Mouse (Mus musculus) liver, postnatal 0 days (tissue): ENCODE measurements around the gene Amh. TPM values are rescaled to one million over a fixed set of nuclear protein-coding genes. Genes with fewer than 3 reads are reported as not detected.
A peak's percentile ranks its signal among the peaks of the same experiment; 100 is the strongest.

ENCODE experiments used
- ATAC-seq: fragments of 200-750 bp; cut with Nextera tagmentation; 2 replicates; pipeline ENCODE4 v1.8.0; 2017; ENCODE audit warnings: mild to moderate bottlenecking, moderate library complexity
- DNase-seq: peaks from one replicate; pipeline ENCODE4 v3.0.0-alpha.2; 2016
- H3K27ac ChIP-seq: fragments of 300-500 bp; sonication (generic); 2 replicates; pipeline ENCODE4 v1.5.1; 2014; ENCODE audit warnings: antibody characterized with exemption, moderate library complexity, mild to moderate bottlenecking, low read depth
- H3K27me3 ChIP-seq: fragments of 300-500 bp; sonication (generic); 2 replicates; pipeline ENCODE4 v1.6.1; 2014; ENCODE audit warnings: low read length, control low read depth, mixed read lengths; ENCODE audit not compliant: insufficient read depth
- H3K36me3 ChIP-seq: fragments of 300-500 bp; sonication (generic); replicated peaks from 2 replicates; pipeline ENCODE4 v1.6.1; 2014; ENCODE audit warnings: mild to moderate bottlenecking, control low read depth, low read length, moderate library complexity, mixed read lengths; ENCODE audit not compliant: insufficient read depth
- H3K4me1 ChIP-seq: fragments of 300-500 bp; sonication (generic); 2 replicates; pipeline ENCODE4 v1.6.1; 2014; ENCODE audit warnings: antibody characterized with exemption, mild to moderate bottlenecking, control low read depth; ENCODE audit not compliant: insufficient read depth
- H3K4me2 ChIP-seq: fragments of 300-500 bp; sonication (generic); 2 replicates; pipeline ENCODE4 v1.6.1; 2014; ENCODE audit warnings: low read depth, mild to moderate bottlenecking, low read length, moderate library complexity, mixed read lengths
- H3K4me3 ChIP-seq: fragments of 300-500 bp; sonication (generic); 2 replicates; pipeline ENCODE4 v1.5.1; 2014; ENCODE audit warnings: low read depth, low read length
- H3K9ac ChIP-seq: fragments of 300-500 bp; sonication (generic); replicated peaks from 2 replicates; pipeline ENCODE4 v1.6.1; 2014; ENCODE audit warnings: mild to moderate bottlenecking, moderate library complexity
- H3K9me3 ChIP-seq: fragments of 300-500 bp; sonication (generic); 2 replicates; pipeline ENCODE4 v1.6.1; 2016; ENCODE audit warnings: mild to moderate bottlenecking, control low read depth, low read length, mixed read lengths
- CTCF ChIP-seq: sonication (generic); IDR thresholded peaks from 2 replicates; pipeline ENCODE4 v1.5.1; 2016; ENCODE audit warnings: antibody characterized with exemption, low read depth
- EP300 ChIP-seq: IDR thresholded peaks from 2 replicates; pipeline ENCODE4 v1.6.1; 2016; ENCODE audit warnings: antibody characterized with exemption, low read depth, mild to moderate bottlenecking
- WGBS: fragments of 180-500 bp; shearing (Covaris S2); extraction: QIAGEN DNeasy Blood & Tissue Kit; methylation state at CpG from one replicate; pipeline ENCODE4 v1.1.7; 2014; ENCODE audit not compliant: insufficient replicate concordance; 5-methylcytosine and 5-hydroxymethylcytosine counted together
- microRNA counts: library from miRNA; unstranded; fragments of <30 nt; microRNA quantifications from one replicate; lab custom pipeline; 2015
- microRNA-seq: library from miRNA; unstranded; fragments of <30 nt; microRNA quantifications from one replicate; pipeline ENCODE4, GENCODE M21; 2016
- polyA plus RNA-seq: library from polyadenylated mRNA; unstranded; fragments of >200 nt; fragmentation: Nextera tagmentation; extraction: Ambion mirVana; gene quantifications from 2 replicates; pipeline ENCODE4 v1.2.1, GENCODE M21; 2015

Gene Amh
- polyA plus RNA-seq, 1 experiment from 2014 or later: 0.06 TPM

GRCm38 (mm10) chr10:80854913-80855748 lies 50.1 kb downstream of the Amh start, which contains the start of the genes Lsm7 and Sppl2b:
TSS of gene Lsm7 (minus strand) at chr10:80855209.
TSS of gene Sppl2b (plus strand) at chr10:80855275.
- H3K27me3 ChIP-seq: no peaks in the 10 kb centered on the region
- H3K9me3 ChIP-seq: no peaks in the 10 kb centered on the region
- peaks cover 16% of the 10 kb centered on the region for H3K36me3 ChIP-seq
- TF ChIP-seq CTCF (no peak), EP300 (no peak)
- peak within 1 kb of the TSS; percentile 98 for H3K4me2 ChIP-seq
- DNase-seq (peak; percentile 98), ATAC-seq (peak; percentile 48)
- peak within 1 kb of the TSS; percentile 98 for H3K27ac ChIP-seq
- peaks cover 35% of the 10 kb centered on the region for H3K4me1 ChIP-seq
- H3K9ac ChIP-seq: peak within 1 kb of the TSS; percentile 86
- H3K4me3 ChIP-seq: peak within 1 kb of the TSS; percentile 90
- WGBS: under 1% methylated on average over 79 of the region's 81 CpGs

- Histone ChIP-seq H3K4me1 (peaks cover 35% of the 10 kb centered on the region), H3K9me3 (no peaks in the 10 kb centered on the region), H3K27ac (peak overlapping the region; percentile 98), H3K36me3 (peaks cover 16% of the 10 kb centered on the region), H3K4me2 (peak overlapping the region; percentile 98), H3K27me3 (no peaks in the 10 kb centered on the region), H3K9ac (peak overlapping the region; percentile 86), H3K4me3 (peak overlapping the region; percentile 90)
- no peak for TF ChIP-seq CTCF
- DNase-seq (peak; percentile 42), ATAC-seq (no peak)
- WGBS: 16% methylated on average over 11 of the region's 11 CpGs
These were observed 50.7 kb downstream of the Amh start for GRCm38 (mm10) chr10:80855749-80856073.

GRCm38 (mm10) chr10:80856267-80856666 lies 51.2 kb downstream of the Amh start:
- 0 out of 2 replicates have a peak, but pooled peaks have one; percentile 28 for TF ChIP-seq EP300
- peak; percentile 43 for TF ChIP-seq CTCF
- Histone ChIP-seq H3K36me3 (peaks cover 19% of the 10 kb centered on the region), H3K27me3 (no peaks in the 10 kb centered on the region), H3K4me1 (peaks cover 35% of the 10 kb centered on the region), H3K4me2 (peak overlapping the region; percentile 98), H3K9ac (peak overlapping the region; percentile 86), H3K4me3 (peak overlapping the region; percentile 90), H3K27ac (peak overlapping the region; percentile 98), H3K9me3 (no peaks in the 10 kb centered on the region)
- ATAC-seq (no peak), DNase-seq (peak; percentile 42)
- WGBS: 53% methylated on average over 3 of the region's 3 CpGs

- H3K9ac ChIP-seq: peak overlapping the region; percentile 86
- TF ChIP-seq CTCF (no peak), EP300 (peak; percentile 46; the same call in 1 of the 2 replicates)
- 61% methylated on average over 5 of the region's 5 CpGs for WGBS
- peak overlapping the region; percentile 90 for H3K4me3 ChIP-seq
- H3K4me2 ChIP-seq: peak overlapping the region; percentile 98
- H3K36me3 ChIP-seq: peaks cover 19% of the 10 kb centered on the region
- H3K9me3 ChIP-seq: no peaks in the 10 kb centered on the region
- peak overlapping the region; percentile 98 for H3K27ac ChIP-seq
- DNase-seq: peak; percentile 55
- peak; percentile 2; the same call in 1 of the 2 replicates for ATAC-seq
- no peaks in the 10 kb centered on the region for H3K27me3 ChIP-seq
- peaks cover 35% of the 10 kb centered on the region for H3K4me1 ChIP-seq
These were observed 51.9 kb downstream of the Amh start for GRCm38 (mm10) chr10:80856908-80857307.

MicroRNAs encoded within 50 kb of the gene (microRNA counts, 519-probe panel; counts per million panel counts)
- not detected for microRNA mmu-miR-1982 (lab: Ali Mortazavi, UCI)

Small RNA genes lying within 50 kb of the gene (microRNA-seq; reads per million reads assigned to microRNA genes)
- gene Mir1982: 9.7 reads per million, percentile 17 among the genes with 10 or more reads in this experiment

Other genes with a start within 250 kb of the Amh start
- gene Rexo1, start 243.7 kb upstream of the Amh start, polyA plus RNA-seq: 7.4 and 8.1 TPM in 2 replicates
- 6.1 and 6.5 TPM in 2 replicates for gene Klf16, start 227.9 kb upstream of the Amh start, polyA plus RNA-seq
- gene Abhd17a, start 214.9 kb upstream of the Amh start, polyA plus RNA-seq: 50.2 and 59.3 TPM in 2 replicates
- 27.5 and 29.2 TPM in 2 replicates for gene Scamp4, start 202.4 kb upstream of the Amh start, polyA plus RNA-seq
- gene Adat3, start 202.4 kb upstream of the Amh start, polyA plus RNA-seq: 2.1 and 2.6 TPM in 2 replicates
- 0.20 and 0.52 TPM in 2 replicates for gene Gm49322, start 199.2 kb upstream of the Amh start, polyA plus RNA-seq
- gene Csnk1g2, start 182.4 kb upstream of the Amh start, polyA plus RNA-seq: 41.4 and 45.8 TPM in 2 replicates
- gene Btbd2, start 148.2 kb upstream of the Amh start, polyA plus RNA-seq: 10.7 and 11.5 TPM in 2 replicates
- gene Mknk2, start 127.1 kb upstream of the Amh start, polyA plus RNA-seq: 45.8 and 46.1 TPM in 2 replicates
- 14.7 and 17.3 TPM in 2 replicates for gene Mob3a, start 103.3 kb upstream of the Amh start, polyA plus RNA-seq
- 7.9 and 10.4 TPM in 2 replicates for gene Izumo4, start 103.1 kb upstream of the Amh start, polyA plus RNA-seq
- 16.4 and 19.0 TPM in 2 replicates for gene Ap3d1, start 63.0 kb upstream of the Amh start, polyA plus RNA-seq
- gene Dot1l, start 50.0 kb upstream of the Amh start, polyA plus RNA-seq: 4.6 TPM in 2 replicates
- 20.9 and 22.2 TPM in 2 replicates for gene Sf3a2, start 7.0 kb upstream of the Amh start, polyA plus RNA-seq
- gene Plekhj1, start 6.6 kb upstream of the Amh start, polyA plus RNA-seq: 42.0 and 43.7 TPM in 2 replicates
- 1.6 TPM in 1 of 2 replicates, not detected in the other for gene Jsrp1, start 8.3 kb downstream of the Amh start, polyA plus RNA-seq
- gene Oaz1, start 21.4 kb downstream of the Amh start, polyA plus RNA-seq: 1,017 and 1,029 TPM in 2 replicates
- gene Lingo3, start 38.8 kb downstream of the Amh start, polyA plus RNA-seq: not detected in 2 replicates
- 104 and 108 TPM in 2 replicates for gene Lsm7, start 50.0 kb downstream of the Amh start, polyA plus RNA-seq
- 27.6 and 27.7 TPM in 2 replicates for gene Sppl2b, start 50.0 kb downstream of the Amh start, polyA plus RNA-seq
- gene Tmprss9, start 66.6 kb downstream of the Amh start, polyA plus RNA-seq: 0.12 TPM in 2 replicates
- 242 and 244 TPM in 2 replicates for gene Timm13, start 95.7 kb downstream of the Amh start, polyA plus RNA-seq
- 5.4 and 6.5 TPM in 2 replicates for gene Lmnb2, start 113.0 kb downstream of the Amh start, polyA plus RNA-seq
- 17.3 and 18.7 TPM in 2 replicates for gene Gadd45b, start 124.8 kb downstream of the Amh start, polyA plus RNA-seq
- 1.3 TPM in 2 replicates for gene Gng7, start 209.7 kb downstream of the Amh start, polyA plus RNA-seq
- not detected in 2 replicates for gene Diras1, start 220.4 kb downstream of the Amh start, polyA plus RNA-seq
- gene Slc39a3, start 232.2 kb downstream of the Amh start, polyA plus RNA-seq: 4.6 and 4.7 TPM in 2 replicates